8 mouse cellular contexts compared by ENCODE assay signal in genomic region chr3:95015891-95016531, GRCm38 (mm10). TPM values are rescaled to one million over a fixed set of nuclear protein-coding genes. Genes with fewer than 3 reads are reported as not detected.
DNase-seq lines count a peak whose midpoint lies in the region; ATAC-seq and TF ChIP-seq lines count a peak whose summit lies in the region.

No protein-coding gene starts in this region.

- 1% methylated on average over 40 of the region's 40 CpGs for WGBS in kidney, embryonic 14.5 days
- under 1% methylated on average over 40 of the region's 40 CpGs for WGBS in limb, embryonic 15.5 days

- H3K4me1 ChIP-seq in bone marrow macrophage, adult 2 months (ENCODE audit: control insufficient read depth, insufficient read depth, low read length) = peaks cover 4% of the 10 kb centered on the region
- 0 out of 2 replicates have a peak, but pooled peaks cover 3% of the 10 kb centered on the region for H3K4me1 ChIP-seq in embryonic fibroblast, embryonic 13.5 days (ENCODE audit: control insufficient read depth, insufficient read depth, low read length)
- H3K4me1 ChIP-seq in kidney, embryonic 14.5 days (ENCODE audit: control insufficient read depth, insufficient read depth, low read length) = peaks cover 18% of the 10 kb centered on the region
- peaks cover 22% of the 10 kb centered on the region for H3K4me1 ChIP-seq in limb, embryonic 15.5 days

- peak overlapping the region; percentile 75 for H3K4me3 ChIP-seq in bone marrow macrophage, adult 2 months (ENCODE audit: insufficient read depth, low read length)
- H3K4me3 ChIP-seq in embryonic fibroblast, embryonic 13.5 days (ENCODE audit: insufficient read depth, low read length) = peak overlapping the region; percentile 46
- H3K4me3 ChIP-seq in kidney, embryonic 14.5 days (ENCODE audit: low read length) = peak overlapping the region; percentile 68
- H3K4me3 ChIP-seq in limb, embryonic 15.5 days = peak overlapping the region; percentile 91

- H3K36me3 ChIP-seq in kidney, embryonic 14.5 days (ENCODE audit: control insufficient read depth, insufficient read depth, low read length) = peaks cover 15% of the 10 kb centered on the region
- peaks cover 17% of the 10 kb centered on the region for H3K36me3 ChIP-seq in limb, embryonic 15.5 days

- TF ChIP-seq CTCF in bone marrow macrophage, adult 2 months (IDR thresholded peaks at IDR 0.05; ENCODE audit: low read depth, low read length) = no peak
- TF ChIP-seq CTCF in embryonic fibroblast, embryonic 13.5 days (IDR thresholded peaks at IDR 0.05; ENCODE audit: borderline replicate concordance, insufficient read depth, low read length) = no peak

- H3K4me2 ChIP-seq in kidney, embryonic 14.5 days (replicated peaks; ENCODE audit: low read depth, low read length) = peak overlapping the region; percentile 86
- H3K4me2 ChIP-seq in limb, embryonic 15.5 days = peak overlapping the region; percentile 75

- H3K27me3 ChIP-seq in kidney, embryonic 14.5 days (ENCODE audit: control insufficient read depth, insufficient read depth, low read length) = no peaks in the 10 kb centered on the region
- H3K27me3 ChIP-seq in limb, embryonic 15.5 days = no peaks in the 10 kb centered on the region

- peak; percentile 74 for ATAC-seq in kidney, embryonic 14.5 days (ENCODE audit: low FRiP score, low TSS enrichment)
- ATAC-seq in limb, embryonic 15.5 days (ENCODE audit: insufficient number of reproducible peaks, low FRiP score, low TSS enrichment, low read depth) = peak; percentile 79

- TF ChIP-seq POLR2A in bone marrow macrophage, adult 2 months (IDR thresholded peaks at IDR 0.05; ENCODE audit: borderline replicate concordance, low read depth, low read length) = no peak
- TF ChIP-seq POLR2A in embryonic fibroblast, embryonic 13.5 days (IDR thresholded peaks at IDR 0.05; ENCODE audit: low read depth, low read length) = no peak; the same call in 1 of the 2 replicates

- H3K9ac ChIP-seq in kidney, embryonic 14.5 days (ENCODE audit: low read depth, low read length) = peak overlapping the region; percentile 80
- H3K9ac ChIP-seq in limb, embryonic 15.5 days = peak overlapping the region; percentile 55

- no peaks in the 10 kb centered on the region for H3K9me3 ChIP-seq in kidney, embryonic 14.5 days (ENCODE audit: control insufficient read depth, low read length)
- H3K9me3 ChIP-seq in limb, embryonic 15.5 days = no peaks in the 10 kb centered on the region

- DNase-seq in A20 (ENCODE audit: low read depth, low spot score) = peak; percentile 99
- peak; percentile 92 to 93 for DNase-seq in heart, adult 9 months (ENCODE audit: low spot score in 2 of 2)
- peak; percentile 88 for DNase-seq in monocyte, adult 2 months (ENCODE audit: low read depth in 1 of 2, low spot score in 2 of 2)
- peak; percentile 86 to 92 for DNase-seq in spleen, postnatal 36 days (ENCODE audit: low spot score in 2 of 2)

- peak overlapping the region; percentile 78 for H3K27ac ChIP-seq in bone marrow macrophage, adult 2 months (ENCODE audit: insufficient read depth, low read depth, low read length)
- peak overlapping the region; percentile 66 for H3K27ac ChIP-seq in embryonic fibroblast, embryonic 13.5 days (ENCODE audit: insufficient read depth, low read length)
- peak overlapping the region; percentile 99 for H3K27ac ChIP-seq in kidney, embryonic 14.5 days (ENCODE audit: low read depth, low read length)
- peak overlapping the region; percentile 99 for H3K27ac ChIP-seq in limb, embryonic 15.5 days

RNA-seq across cellular contexts. Expression of gene Zfp687, which starts 0.8 kb away (rescaled TPM):
- polyA plus RNA-seq in bone marrow macrophage, adult 2 months (2012; ENCODE audit: insufficient read depth, insufficient read length, missing spikeins) = 10.5 and 12.7 TPM in 2 replicates
- polyA plus RNA-seq in embryonic fibroblast, embryonic 13.5 days (2011; ENCODE audit: insufficient read length, low read depth, missing spikeins) = 18.4 and 20.2 TPM in 2 replicates
- polyA plus RNA-seq in kidney, embryonic 14.5 days (2014; fragmentation: Nextera tagmentation; extraction: Ambion mirVana) = 28.7 and 38.1 TPM in 2 replicates
- polyA plus RNA-seq in limb, embryonic 15.5 days (2015; fragmentation: Nextera tagmentation; extraction: Ambion mirVana) = 16.8 and 20.2 TPM in 2 replicates

RNA-seq across cellular contexts. Expression of gene Psmd4, which starts 26.4 kb away (rescaled TPM):
- polyA plus RNA-seq in bone marrow macrophage, adult 2 months (2012; ENCODE audit: insufficient read depth, insufficient read length, missing spikeins) = 136 and 148 TPM in 2 replicates
- 234 and 248 TPM in 2 replicates for polyA plus RNA-seq in embryonic fibroblast, embryonic 13.5 days (2011; ENCODE audit: insufficient read length, low read depth, missing spikeins)
- polyA plus RNA-seq in kidney, embryonic 14.5 days (2014; fragmentation: Nextera tagmentation; extraction: Ambion mirVana) = 261 and 286 TPM in 2 replicates
- 253 and 271 TPM in 2 replicates for polyA plus RNA-seq in limb, embryonic 15.5 days (2015; fragmentation: Nextera tagmentation; extraction: Ambion mirVana)

RNA-seq across cellular contexts. Expression of gene Pi4kb, which starts 41.5 kb away (rescaled TPM):
- 23.7 and 28.6 TPM in 2 replicates for polyA plus RNA-seq in bone marrow macrophage, adult 2 months (2012; ENCODE audit: insufficient read depth, insufficient read length, missing spikeins)
- polyA plus RNA-seq in embryonic fibroblast, embryonic 13.5 days (2011; ENCODE audit: insufficient read length, low read depth, missing spikeins) = 32.1 and 35.9 TPM in 2 replicates
- polyA plus RNA-seq in kidney, embryonic 14.5 days (2014; fragmentation: Nextera tagmentation; extraction: Ambion mirVana) = 22.6 and 25.7 TPM in 2 replicates
- 26.8 and 29.1 TPM in 2 replicates for polyA plus RNA-seq in limb, embryonic 15.5 days (2015; fragmentation: Nextera tagmentation; extraction: Ambion mirVana)

Comparison
In these comparisons a context has a peak if more than half of its experiments do, and no peak if none do; other contexts are left out.
1. Peak in every context shown above with its lines: DNase-seq, ATAC-seq, H3K4me3 ChIP-seq and H3K27ac ChIP-seq.